Mouse (Mus musculus) monocyte, adult 2 months (primary cell): Measurements from ENCODE around the gene Vmn2r104.

Experiments
- DNase-seq, 2 experiments: peaks; one replicate each; pipeline ENCODE4 v3.0.0; 2022; ENCODE audit warnings: low spot score in 2 of 2, low read depth in 1 of 2

Gene Vmn2r104

GRCm38 (mm10) chr17:20048236-20048635, at the start of gene Vmn2r104:
Vmn2r104 (minus strand) TSS chr17:20048336.
- no peak for DNase-seq

- DNase-seq = no peak
Measured at GRCm38 (mm10) chr17:20074090-20074489, 26.0 kb upstream of the Vmn2r104 start.

GRCm38 (mm10) chr17:20071656-20072396, 23.7 kb upstream of the Vmn2r104 start:
- DNase-seq = no peak
